Mouse (Mus musculus) intestine, postnatal 0 days (tissue): ENCODE data around the gene Pan2. TPM values are rescaled to one million over a fixed set of nuclear protein-coding genes. Genes with fewer than 3 reads are reported as not detected.

Source experiments
- ATAC-seq: fragments of 200-750 bp; cut with Nextera tagmentation; 2 replicates; pipeline ENCODE4 v1.8.0; 2017; ENCODE audit warnings: mild to moderate bottlenecking, moderate TSS enrichment, moderate library complexity
- H3K27ac ChIP-seq: fragments of 300-500 bp; sonication (generic); 2 replicates; pipeline ENCODE4 v1.5.1; 2014; ENCODE audit warnings: mild to moderate bottlenecking, low read depth, low read length, moderate library complexity
- H3K27me3 ChIP-seq: fragments of 300-500 bp; sonication (generic); replicated peaks from 2 replicates; pipeline ENCODE4 v1.6.1; 2014; ENCODE audit warnings: low read length, mixed read lengths; ENCODE audit not compliant: control insufficient read depth, insufficient read depth
- H3K36me3 ChIP-seq: fragments of 300-500 bp; sonication (generic); 2 replicates; pipeline ENCODE4 v1.6.1; 2014; ENCODE audit warnings: mild to moderate bottlenecking, moderate library complexity; ENCODE audit not compliant: control insufficient read depth, insufficient read depth
- H3K4me1 ChIP-seq: fragments of 300-500 bp; sonication (generic); replicated peaks from 2 replicates; pipeline ENCODE4 v1.6.1; 2014; ENCODE audit warnings: antibody characterized with exemption, low read length, mixed read lengths; ENCODE audit not compliant: control insufficient read depth, insufficient read depth
- H3K4me2 ChIP-seq: fragments of 300-500 bp; sonication (generic); replicated peaks from 2 replicates; pipeline ENCODE4 v1.6.1; 2014; ENCODE audit warnings: low read depth, mild to moderate bottlenecking, moderate library complexity
- H3K4me3 ChIP-seq: fragments of 300-500 bp; sonication (generic); 2 replicates; pipeline ENCODE4 v1.5.1; 2014; ENCODE audit warnings: low read depth, low read length
- H3K9ac ChIP-seq: fragments of 300-500 bp; sonication (generic); 2 replicates; pipeline ENCODE4 v1.6.1; 2014; ENCODE audit warnings: mild to moderate bottlenecking, low read depth, low read length
- H3K9me3 ChIP-seq: fragments of 300-500 bp; sonication (generic); 2 replicates; pipeline ENCODE4 v1.6.1; 2016; ENCODE audit warnings: mixed run types; ENCODE audit not compliant: control insufficient read depth
- CTCF ChIP-seq: sonication (generic); IDR thresholded peaks from 2 replicates; pipeline ENCODE4 v1.5.1; 2016; ENCODE audit warnings: low read depth, mild to moderate bottlenecking, control low read depth, antibody characterized with exemption, moderate library complexity
- WGBS: fragments of 180-500 bp; shearing (Covaris S2); extraction: QIAGEN DNeasy Blood & Tissue Kit; methylation state at CpG from one replicate; pipeline ENCODE4 v1.1.7; 2014; 5-methylcytosine and 5-hydroxymethylcytosine counted together
- polyA plus RNA-seq: library from polyadenylated mRNA; unstranded; fragments of >200 nt; fragmentation: Nextera tagmentation; extraction: Ambion mirVana; gene quantifications from 2 replicates; pipeline ENCODE4 v1.2.1, GENCODE M21; 2015

The Pan2 gene
- polyA plus RNA-seq, 1 experiment from 2014 or later: 11.5 TPM

DNA sequence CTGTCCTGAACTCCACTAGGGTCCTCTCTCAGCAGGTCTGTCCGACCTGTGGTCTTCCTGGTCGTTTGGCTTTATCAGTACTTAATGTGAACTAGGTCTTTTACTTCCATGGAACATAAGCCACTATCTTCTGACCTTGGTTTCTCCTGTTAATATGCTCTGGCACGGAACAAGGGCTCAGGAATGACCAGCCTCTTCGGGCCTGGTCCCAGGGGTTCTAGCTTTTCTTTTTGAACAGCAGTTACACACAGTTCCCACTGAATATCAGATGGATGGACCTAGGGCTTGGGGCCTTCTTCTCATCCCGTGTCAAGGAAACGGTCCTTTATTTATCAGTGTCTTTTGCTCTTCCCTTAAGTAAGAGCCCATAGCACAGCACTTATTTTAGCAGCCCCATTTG, 58.7 kb downstream of the Pan2 start:
- Histone ChIP-seq H3K4me2 (no peak overlapping the region), H3K4me3 (no peak overlapping the region), H3K9ac (no peak overlapping the region), H3K27ac (no peak overlapping the region), H3K27me3 (no peaks in the 10 kb centered on the region), H3K36me3 (peaks cover 46% of the 10 kb centered on the region), H3K9me3 (no peaks in the 10 kb centered on the region), H3K4me1 (no peaks in the 10 kb centered on the region)
- 84% methylated on average over 6 of the region's 6 CpGs for WGBS
- ATAC-seq: no peak
- TF ChIP-seq CTCF: no peak

DNA sequence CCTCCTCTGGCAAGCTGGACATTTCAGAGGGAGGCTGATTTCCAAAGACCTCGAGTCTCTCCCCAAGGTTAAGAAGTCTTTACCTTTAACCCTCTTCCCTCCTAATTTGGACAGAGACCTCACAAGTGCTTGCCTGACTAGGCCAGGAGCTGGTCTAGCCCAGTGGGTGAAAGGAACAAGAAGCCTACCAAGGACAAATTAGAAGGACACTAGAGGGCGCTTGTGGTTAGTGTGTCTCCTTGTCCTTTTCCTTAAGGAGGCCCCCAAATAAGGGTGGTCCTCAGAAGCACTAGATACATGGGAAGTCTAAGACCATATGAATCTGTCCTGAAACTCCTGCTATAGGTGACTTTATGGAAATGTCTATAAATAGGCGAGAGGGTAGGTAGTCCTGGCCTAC, 59.4 kb downstream of the Pan2 start:
- no peak overlapping the region for H3K4me2 ChIP-seq
- no peak overlapping the region for H3K4me3 ChIP-seq
- H3K27me3 ChIP-seq: no peaks in the 10 kb centered on the region
- no peak overlapping the region for H3K27ac ChIP-seq
- H3K9ac ChIP-seq: no peak overlapping the region
- H3K36me3 ChIP-seq: peaks cover 39% of the 10 kb centered on the region
- no peaks in the 10 kb centered on the region for H3K9me3 ChIP-seq
- peak; percentile 74 for TF ChIP-seq CTCF
- ATAC-seq: no peak
- H3K4me1 ChIP-seq: no peaks in the 10 kb centered on the region
- WGBS: 47% methylated on average over 3 of the region's 3 CpGs

DNA sequence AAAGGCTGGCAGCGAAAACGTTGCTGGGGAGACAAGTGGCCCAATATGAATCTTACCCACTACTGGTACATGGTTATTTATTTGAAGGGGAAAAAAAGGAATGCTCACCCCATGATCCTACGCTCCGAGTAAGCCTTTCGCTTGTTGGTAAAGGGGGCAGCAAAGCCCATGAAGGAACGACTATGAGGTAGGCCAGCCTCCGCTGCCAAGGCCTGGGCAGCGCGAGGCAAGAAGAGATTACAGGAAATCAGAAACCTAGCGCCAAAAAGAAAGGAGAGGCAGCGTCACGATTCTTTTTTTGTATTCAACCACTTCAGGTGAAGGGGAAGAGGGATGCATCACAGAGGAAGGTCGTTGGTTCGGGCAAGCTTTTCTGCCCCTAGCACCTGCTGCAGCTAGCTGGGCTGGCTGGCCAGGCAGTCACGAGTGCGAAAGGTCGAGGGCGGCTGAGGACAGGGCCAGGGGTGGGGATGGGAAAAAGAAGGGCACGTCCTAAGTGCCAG, 64.8 kb downstream of the Pan2 start:
- no peak for ATAC-seq
- H3K9me3 ChIP-seq: no peaks in the 10 kb centered on the region
- peak overlapping the region; percentile 88 for H3K4me2 ChIP-seq

DNA sequence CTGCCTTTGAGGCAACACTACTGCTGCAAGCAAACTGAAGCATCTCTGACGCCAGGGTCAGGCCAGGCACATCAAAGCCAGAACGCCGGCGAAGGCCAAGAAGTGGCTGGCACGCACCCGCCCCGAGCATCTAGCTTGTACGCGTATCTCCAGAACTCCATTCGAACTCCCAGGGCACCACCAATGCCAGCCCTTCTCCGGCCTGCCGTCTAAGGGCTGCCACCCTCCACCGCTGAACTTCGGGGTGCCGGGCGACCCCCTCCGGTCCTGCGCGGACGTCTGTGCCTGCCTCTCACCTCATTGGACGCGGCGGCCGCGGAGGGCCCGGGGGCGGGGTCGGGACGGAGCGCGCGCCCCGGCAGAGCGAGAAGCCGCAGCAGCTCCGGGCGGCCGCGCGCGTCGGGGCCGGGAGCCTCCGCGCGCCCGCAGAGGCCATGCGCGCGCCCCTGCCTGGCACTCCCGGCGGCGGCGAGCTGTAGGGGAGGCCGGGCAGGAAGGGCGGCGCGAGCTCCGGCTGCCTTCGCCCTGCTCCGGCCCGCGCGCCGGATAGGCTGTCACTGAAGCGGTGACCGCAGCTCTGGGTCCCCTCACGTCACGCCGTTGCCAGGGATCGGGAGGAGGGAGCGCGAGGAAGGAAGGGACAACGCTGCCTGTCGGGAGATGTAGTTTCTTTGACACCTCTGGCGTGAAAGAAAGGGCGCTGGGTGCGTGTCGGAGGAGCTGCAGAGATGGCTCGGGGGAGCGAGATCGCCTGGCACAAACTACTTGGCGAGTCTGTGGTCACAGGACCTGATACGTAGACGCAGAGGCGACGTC, 65.5 kb downstream of the Pan2 start, which contains the start of gene Coq10a:
Gene Coq10a (minus strand): TSS at position 596 of the 816 bp plus-strand sequence.
- H3K36me3 ChIP-seq: no peaks in the 10 kb centered on the region; the same call in 1 of the 2 replicates
- peaks cover 9% of the 10 kb centered on the region; the same call in 1 of the 2 replicates for H3K4me1 ChIP-seq
- peak within 1 kb of the TSS; percentile 88 for H3K4me2 ChIP-seq
- peak within 1 kb of the TSS; percentile 67 for H3K4me3 ChIP-seq
- ATAC-seq: peak; percentile 84
- peak within 1 kb of the TSS; percentile 63 for H3K9ac ChIP-seq
- no peaks in the 10 kb centered on the region for H3K9me3 ChIP-seq
- H3K27me3 ChIP-seq: no peaks in the 10 kb centered on the region
- H3K27ac ChIP-seq: peak within 1 kb of the TSS; percentile 92
- TF ChIP-seq CTCF: peak; percentile 5; the same call in 1 of the 2 replicates
- under 1% methylated on average over 83 of the region's 87 CpGs for WGBS

More for the DNA sequence above, 64.8 kb downstream of the Pan2 start:
- Histone ChIP-seq H3K4me3 (peak overlapping the region; percentile 67), H3K27me3 (no peaks in the 10 kb centered on the region), H3K36me3 (no peaks in the 10 kb centered on the region; the same call in none of the 2 replicates), H3K9ac (peak overlapping the region; percentile 63), H3K27ac (peak overlapping the region; percentile 92), H3K4me1 (peaks cover 9% of the 10 kb centered on the region; the same call in 1 of the 2 replicates)
- WGBS: 16% methylated on average over 19 of the region's 19 CpGs
- no peak for TF ChIP-seq CTCF

DNA sequence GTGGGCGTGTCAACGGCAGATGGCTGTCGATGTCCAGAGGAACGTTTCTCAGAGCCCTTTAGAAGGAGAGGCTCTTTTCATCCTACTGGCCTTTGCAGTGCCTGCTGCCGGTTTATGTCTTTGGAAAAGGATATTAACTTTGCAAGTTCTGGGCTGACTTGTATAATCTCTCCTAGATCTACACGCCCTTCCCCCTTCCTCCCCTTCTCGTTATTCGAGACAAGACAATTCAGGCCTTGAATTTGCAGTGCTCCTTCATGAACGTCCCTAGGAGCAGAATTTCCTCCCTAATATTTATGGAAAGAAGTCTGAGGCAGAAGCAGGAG, 66.0 kb downstream of the Pan2 start:
- Histone ChIP-seq H3K4me2 (peak overlapping the region; percentile 88), H3K4me3 (peak overlapping the region; percentile 67), H3K36me3 (no peaks in the 10 kb centered on the region; the same call in 1 of the 2 replicates), H3K4me1 (peaks cover 9% of the 10 kb centered on the region; the same call in 1 of the 2 replicates), H3K27ac (peak overlapping the region; percentile 92), H3K9ac (peak overlapping the region; percentile 63), H3K27me3 (no peaks in the 10 kb centered on the region), H3K9me3 (no peaks in the 10 kb centered on the region)
- no peak for ATAC-seq
- 4% methylated on average over 9 of the region's 9 CpGs for WGBS
- TF ChIP-seq CTCF: no peak

DNA sequence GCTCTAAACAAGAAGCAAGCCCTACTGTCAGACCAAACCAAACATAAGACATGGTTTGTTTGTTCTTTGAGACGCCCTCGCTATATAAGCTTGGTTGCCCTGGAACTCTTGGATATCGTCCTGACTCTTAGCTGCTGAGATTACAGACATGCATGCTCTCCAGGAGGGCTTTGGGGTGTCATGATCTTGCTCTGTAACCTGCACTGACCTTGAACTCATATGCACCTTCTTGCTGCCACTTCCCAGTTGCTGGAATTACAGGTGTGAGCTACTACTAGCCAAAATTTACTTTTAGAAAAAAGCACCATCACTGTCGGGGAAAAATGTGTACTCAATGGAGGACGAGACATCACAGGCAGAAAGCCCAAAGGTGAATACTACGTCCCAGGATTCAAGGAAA, 66.5 kb downstream of the Pan2 start:
- Histone ChIP-seq H3K9ac (peak overlapping the region; percentile 63; the same call in 1 of the 2 replicates), H3K4me1 (peaks cover 9% of the 10 kb centered on the region; the same call in 1 of the 2 replicates), H3K27me3 (no peaks in the 10 kb centered on the region), H3K9me3 (no peaks in the 10 kb centered on the region), H3K27ac (peak overlapping the region; percentile 92), H3K4me3 (peak overlapping the region; percentile 67), H3K36me3 (no peaks in the 10 kb centered on the region; the same call in 1 of the 2 replicates), H3K4me2 (peak overlapping the region; percentile 88)
- WGBS: 65% methylated on average over 6 of the region's 6 CpGs
- no peak for ATAC-seq
- no peak for TF ChIP-seq CTCF
